Mouse (Mus musculus) v-Abl transformed pro-B cells (cell line): ENCODE results near the gene Rccd1.

Experiments used
- in situ Hi-C, 2 experiments: fragments of 400-800 bp; cut with MboI; formaldehyde crosslinking; loops; one replicate each; pipeline ENCODE4 v1.15.1; 2025; ENCODE audit not compliant: unreplicated experiment in 2 of 2

Rccd1 gene

GRCm38 (mm10) chr7:80324043-80324815, at the start of gene Rccd1:
Gene Rccd1, minus strand, starts transcription at chr7:80324454.
- in situ Hi-C loops: loop anchor here in 1 of 2 experiments (25.0 kb wide), 1 partner anchor 537 kb away; the partner anchor contains the start of gene Mesp1

GRCm38 (mm10) chr7:80373850-80374249, 49.6 kb upstream of the Rccd1 start:
- in situ Hi-C loops: loop anchor here (5.0 to 10.0 kb wide), 3 partner anchors 362 to 579 kb away; partner anchors contain the start of gene Mesp1 (in 2 of the 2)

GRCm38 (mm10) chr7:80373352-80373751, 49.1 kb upstream of the Rccd1 start:
- in situ Hi-C loops: loop anchor here (5.0 to 10.0 kb wide), 3 partner anchors 361 to 579 kb away; partner anchors contain the start of gene Mesp1 (in 2 of the 2)

GRCm38 (mm10) chr7:80372667-80373066, 48.4 kb upstream of the Rccd1 start:
- in situ Hi-C loops: loop anchor here (5.0 to 10.0 kb wide), 3 partner anchors 360 to 578 kb away; partner anchors contain the start of gene Mesp1 (in 2 of the 2)

GRCm38 (mm10) chr7:80372166-80372565, 47.9 kb upstream of the Rccd1 start:
- in situ Hi-C loops: loop anchor here (5.0 to 10.0 kb wide), 3 partner anchors 360 to 577 kb away; partner anchors contain the start of gene Mesp1 (in 2 of the 2)

- in situ Hi-C loops: loop anchor here (5.0 to 10.0 kb wide), 3 partner anchors 359 to 576 kb away; partner anchors contain the start of gene Mesp1 (in 2 of the 2)
Observed at GRCm38 (mm10) chr7:80371041-80371751, 46.9 kb upstream of the Rccd1 start, which contains the start of gene Man2a2. Gene Man2a2, minus strand, starts transcription at chr7:80371375.

- in situ Hi-C loops: loop anchor here (5.0 to 10.0 kb wide), 3 partner anchors 358 to 576 kb away; partner anchors contain the start of gene Mesp1 (in 2 of the 2)
Observed at GRCm38 (mm10) chr7:80370649-80371040, 46.4 kb upstream of the Rccd1 start.

- in situ Hi-C loops: loop anchor here (5.0 to 10.0 kb wide), 3 partner anchors 358 to 575 kb away; partner anchors contain the start of gene Mesp1 (in 2 of the 2)
Observed at GRCm38 (mm10) chr7:80369967-80370431, 45.7 kb upstream of the Rccd1 start.

GRCm38 (mm10) chr7:80369461-80369860, 45.2 kb upstream of the Rccd1 start:
- in situ Hi-C loops: no loop called here

GRCm38 (mm10) chr7:80368635-80369421, 44.6 kb upstream of the Rccd1 start:
- in situ Hi-C loops: no loop called here

GRCm38 (mm10) chr7:80368009-80368408, 43.8 kb upstream of the Rccd1 start:
- in situ Hi-C loops: no loop called here

GRCm38 (mm10) chr7:80367232-80367631, 43.0 kb upstream of the Rccd1 start:
- in situ Hi-C loops: no loop called here

- in situ Hi-C loops: no loop called here
Observed at GRCm38 (mm10) chr7:80365759-80366158, 41.5 kb upstream of the Rccd1 start.

- in situ Hi-C loops: no loop called here
Observed at GRCm38 (mm10) chr7:80360435-80360834, 36.2 kb upstream of the Rccd1 start.

GRCm38 (mm10) chr7:80358039-80358438, 33.8 kb upstream of the Rccd1 start:
- in situ Hi-C loops: no loop called here

GRCm38 (mm10) chr7:80357156-80357555, 32.9 kb upstream of the Rccd1 start:
- in situ Hi-C loops: no loop called here

GRCm38 (mm10) chr7:80356351-80356750, 32.1 kb upstream of the Rccd1 start:
- in situ Hi-C loops: no loop called here

- in situ Hi-C loops: no loop called here
Observed at GRCm38 (mm10) chr7:80352920-80353319, 28.7 kb upstream of the Rccd1 start.

- in situ Hi-C loops: no loop called here
Observed at GRCm38 (mm10) chr7:80350808-80351207, 26.6 kb upstream of the Rccd1 start.
